Mouse (Mus musculus): ENCODE results near the gene Bhlha9. TPM values are rescaled to one million over a fixed set of nuclear protein-coding genes. Genes with fewer than 3 reads are reported as not detected.
"Not testable (repeated sequence)": the region's sequence is repeated elsewhere in the genome, so short reads cannot be mapped to it uniquely, and the experiment has no call there.

Gene Bhlha9
- polyA plus RNA-seq, 1 experiment = not detected

DNA sequence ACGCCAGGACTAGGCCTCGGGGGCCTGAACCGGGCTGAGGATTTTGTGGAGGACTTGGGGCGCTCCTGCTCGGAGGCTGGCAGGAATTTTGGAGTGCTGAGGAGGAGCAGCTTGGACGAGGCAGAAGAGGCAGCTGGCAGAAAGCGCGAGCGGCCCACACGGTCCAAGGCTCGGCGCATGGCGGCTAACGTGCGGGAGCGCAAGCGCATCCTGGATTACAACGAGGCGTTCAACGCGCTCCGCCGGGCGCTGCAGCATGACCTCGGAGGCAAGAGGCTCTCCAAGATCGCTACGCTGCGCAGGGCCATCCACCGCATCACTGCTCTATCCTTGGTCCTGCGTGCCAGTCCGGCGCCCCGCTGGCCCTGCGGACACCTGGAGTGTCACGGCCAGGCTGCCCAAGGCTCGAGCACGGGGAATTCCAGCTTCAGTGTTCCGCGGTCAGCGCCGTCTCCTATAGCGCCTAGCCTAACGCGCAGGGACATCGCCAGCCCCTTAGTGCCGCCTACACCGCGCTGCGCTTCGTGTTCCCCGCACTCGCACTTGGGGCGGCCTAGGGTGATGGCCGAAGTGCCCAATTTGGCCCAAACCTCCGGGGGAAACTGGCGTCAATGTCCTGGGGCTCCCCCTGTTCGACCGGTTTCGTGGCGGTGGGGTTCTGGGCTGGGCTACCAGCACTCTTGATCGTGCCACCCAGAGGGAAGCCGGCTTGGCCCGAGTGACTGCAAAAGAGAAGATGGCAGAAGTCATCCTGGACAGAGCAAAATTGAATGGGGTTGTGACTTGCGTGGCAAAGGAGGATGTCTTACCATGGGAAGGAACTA, 503 bp downstream of the Bhlha9 start:
- H3K36me3 ChIP-seq (ENCODE audit: control insufficient read depth, insufficient read depth, low read length) = no peaks in the 10 kb centered on the region
- H3K27ac ChIP-seq (ENCODE audit: control insufficient read depth, insufficient read depth, low read length) = no peak overlapping the region
- 8% methylated on average over 64 of the region's 64 CpGs for WGBS
- peaks cover 7% of the 10 kb centered on the region; the same call in 1 of the 2 replicates for H3K27me3 ChIP-seq (ENCODE audit: control insufficient read depth, insufficient read depth, low read length)
- H3K4me1 ChIP-seq (replicated peaks; ENCODE audit: control insufficient read depth, insufficient read depth, low read length) = no peaks in the 10 kb centered on the region
- TF ChIP-seq CTCF (IDR thresholded peaks at IDR 0.05; ENCODE audit: borderline replicate concordance, control insufficient read depth, extremely low read depth, insufficient read depth, low read length, poor library complexity) (no peak), POLR2A (IDR thresholded peaks at IDR 0.05; ENCODE audit: control insufficient read depth, extremely low read depth, insufficient read depth, low read length, poor library complexity) (no peak)
- H3K4me3 ChIP-seq (ENCODE audit: control insufficient read depth, insufficient read depth, low read length) = no peak overlapping the region
- DNase-seq = no peak

GRCm38 (mm10) chr11:76674199-76674598, 1.9 kb downstream of the Bhlha9 start:
- TF ChIP-seq POLR2A (IDR thresholded peaks at IDR 0.05; ENCODE audit: control insufficient read depth, extremely low read depth, insufficient read depth, low read length, poor library complexity) (no peak), CTCF (IDR thresholded peaks at IDR 0.05; ENCODE audit: borderline replicate concordance, control insufficient read depth, extremely low read depth, insufficient read depth, low read length, poor library complexity) (no peak)
- H3K4me1 ChIP-seq (replicated peaks; ENCODE audit: control insufficient read depth, insufficient read depth, low read length) = no peaks in the 10 kb centered on the region
- 69% methylated on average over 8 of the region's 8 CpGs for WGBS
- no peak overlapping the region for H3K27ac ChIP-seq (ENCODE audit: control insufficient read depth, insufficient read depth, low read length)
- H3K27me3 ChIP-seq (ENCODE audit: control insufficient read depth, insufficient read depth, low read length) = peaks cover 7% of the 10 kb centered on the region; the same call in 1 of the 2 replicates
- H3K4me3 ChIP-seq (ENCODE audit: control insufficient read depth, insufficient read depth, low read length) = no peak overlapping the region
- H3K36me3 ChIP-seq (ENCODE audit: control insufficient read depth, insufficient read depth, low read length) = no peaks in the 10 kb centered on the region
- no peak for DNase-seq

- no peak for TF ChIP-seq CTCF (IDR thresholded peaks at IDR 0.05; ENCODE audit: borderline replicate concordance, control insufficient read depth, extremely low read depth, insufficient read depth, low read length, poor library complexity)
- no peak for TF ChIP-seq POLR2A (IDR thresholded peaks at IDR 0.05; ENCODE audit: control insufficient read depth, extremely low read depth, insufficient read depth, low read length, poor library complexity)
- 46% methylated on average over 4 of the region's 4 CpGs for WGBS
- Histone ChIP-seq H3K27me3 (ENCODE audit: control insufficient read depth, insufficient read depth, low read length) (peaks cover 7% of the 10 kb centered on the region; the same call in 1 of the 2 replicates), H3K4me1 (replicated peaks; ENCODE audit: control insufficient read depth, insufficient read depth, low read length) (no peaks in the 10 kb centered on the region), H3K4me3 (ENCODE audit: control insufficient read depth, insufficient read depth, low read length) (no peak overlapping the region), H3K27ac (ENCODE audit: control insufficient read depth, insufficient read depth, low read length) (no peak overlapping the region), H3K36me3 (ENCODE audit: control insufficient read depth, insufficient read depth, low read length) (no peaks in the 10 kb centered on the region)
- no peak for DNase-seq
These were observed 2.4 kb downstream of the Bhlha9 start for GRCm38 (mm10) chr11:76674704-76675103.

DNA sequence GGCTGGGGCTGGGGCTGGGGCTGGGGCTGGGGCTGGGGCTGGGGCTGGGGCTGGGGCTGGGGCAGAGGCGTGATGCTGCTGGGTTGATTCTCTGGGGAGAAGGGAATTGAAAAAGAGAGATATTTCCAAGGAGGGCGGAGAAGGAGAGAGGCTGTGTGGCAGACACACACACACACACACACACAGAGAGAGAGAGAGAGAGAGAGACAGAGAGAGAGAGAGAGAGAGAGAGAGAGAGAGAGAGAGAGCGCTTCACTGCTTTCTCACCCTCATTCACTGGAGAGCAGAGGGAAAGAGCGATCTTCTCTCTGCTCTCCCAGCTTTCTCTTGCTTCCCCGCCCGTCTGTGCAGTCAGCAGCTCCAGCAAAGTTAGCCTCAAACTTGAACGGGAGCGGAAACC, 7.2 kb downstream of the Bhlha9 start, which contains the start of gene Trarg1:
Gene Trarg1 (plus strand): TSS at position 301 of the 400 bp plus-strand sequence.
- WGBS = 42% methylated on average over 7 of the region's 8 CpGs
- not testable (repeated sequence) for H3K4me3 ChIP-seq (ENCODE audit: control insufficient read depth, insufficient read depth, low read length); H3K4me1 ChIP-seq (replicated peaks; ENCODE audit: control insufficient read depth, insufficient read depth, low read length); DNase-seq; H3K36me3 ChIP-seq (ENCODE audit: control insufficient read depth, insufficient read depth, low read length); H3K27me3 ChIP-seq (ENCODE audit: control insufficient read depth, insufficient read depth, low read length); H3K27ac ChIP-seq (ENCODE audit: control insufficient read depth, insufficient read depth, low read length)

GRCm38 (mm10) chr11:76685604-76686003, 13.3 kb downstream of the Bhlha9 start:
- no peaks in the 10 kb centered on the region for H3K36me3 ChIP-seq (ENCODE audit: control insufficient read depth, insufficient read depth, low read length)
- WGBS = 87% methylated on average over 2 of the region's 2 CpGs
- H3K4me3 ChIP-seq (ENCODE audit: control insufficient read depth, insufficient read depth, low read length) = no peak overlapping the region
- no peaks in the 10 kb centered on the region for H3K27me3 ChIP-seq (ENCODE audit: control insufficient read depth, insufficient read depth, low read length)
- no peak for DNase-seq
- H3K4me1 ChIP-seq (replicated peaks; ENCODE audit: control insufficient read depth, insufficient read depth, low read length) = no peaks in the 10 kb centered on the region
- no peak overlapping the region for H3K27ac ChIP-seq (ENCODE audit: control insufficient read depth, insufficient read depth, low read length)
- TF ChIP-seq POLR2A (IDR thresholded peaks at IDR 0.05; ENCODE audit: control insufficient read depth, extremely low read depth, insufficient read depth, low read length, poor library complexity) (no peak), CTCF (IDR thresholded peaks at IDR 0.05; ENCODE audit: borderline replicate concordance, control insufficient read depth, extremely low read depth, insufficient read depth, low read length, poor library complexity) (no peak)

GRCm38 (mm10) chr11:76692096-76692495, 19.8 kb downstream of the Bhlha9 start:
- DNase-seq = no peak
- no peak overlapping the region for H3K4me3 ChIP-seq (ENCODE audit: control insufficient read depth, insufficient read depth, low read length)
- H3K4me1 ChIP-seq (replicated peaks; ENCODE audit: control insufficient read depth, insufficient read depth, low read length) = no peaks in the 10 kb centered on the region
- H3K36me3 ChIP-seq (ENCODE audit: control insufficient read depth, insufficient read depth, low read length) = no peaks in the 10 kb centered on the region
- WGBS = 80% methylated on average over 3 of the region's 3 CpGs
- TF ChIP-seq POLR2A (IDR thresholded peaks at IDR 0.05; ENCODE audit: control insufficient read depth, extremely low read depth, insufficient read depth, low read length, poor library complexity) (no peak), CTCF (IDR thresholded peaks at IDR 0.05; ENCODE audit: borderline replicate concordance, control insufficient read depth, extremely low read depth, insufficient read depth, low read length, poor library complexity) (no peak)
- no peaks in the 10 kb centered on the region for H3K27me3 ChIP-seq (ENCODE audit: control insufficient read depth, insufficient read depth, low read length)
- no peak overlapping the region for H3K27ac ChIP-seq (ENCODE audit: control insufficient read depth, insufficient read depth, low read length)
